ENCODE assay signal across 28 mouse cellular contexts in genomic region chr4:138467451-138467850, GRCm38 (mm10). TPM values are rescaled to one million over a fixed set of nuclear protein-coding genes. Genes with fewer than 3 reads are reported as not detected.
A peak's percentile ranks its signal among the peaks of the same experiment; 100 is the strongest.
DNase-seq lines count a peak whose midpoint lies in the region; ATAC-seq and TF ChIP-seq lines count a peak whose summit lies in the region.
"Had no signal": no experiment of that assay in that cellular context is flagged by ENCODE, and none has a peak within 500 bp of the region (broad histone marks: within the 10 kb centered on the region; RNA-seq: fewer than 3 reads in every experiment).

No protein-coding gene starts in this region.

- no peak for TF ChIP-seq POLR2A in lung, adult 2 months (IDR thresholded peaks at IDR 0.05; ENCODE audit: borderline replicate concordance, extremely low read depth, low read depth, low read length)

- H3K36me3 ChIP-seq in kidney, embryonic 15.5 days: no peaks in the 10 kb centered on the region
- no peaks in the 10 kb centered on the region for H3K36me3 ChIP-seq in intestine, embryonic 16.5 days (ENCODE audit: control insufficient read depth, insufficient read depth, low read length)
- H3K36me3 ChIP-seq: embryonic facial prominence, embryonic 12.5 days; forebrain, embryonic 10.5 days; forebrain, embryonic 15.5 days; G1E; heart, embryonic 12.5 days; limb, embryonic 13.5 days; neural tube, embryonic 12.5 days had no signal

- H3K4me1 ChIP-seq in kidney, embryonic 15.5 days: peaks cover 79% of the 10 kb centered on the region
- H3K4me1 ChIP-seq in lung, adult 2 months (ENCODE audit: control insufficient read depth, insufficient read depth, low read length): peaks cover 8% of the 10 kb centered on the region
- H3K4me1 ChIP-seq in intestine, embryonic 16.5 days (ENCODE audit: control insufficient read depth, insufficient read depth, low read length): peaks cover 54% of the 10 kb centered on the region

- H3K9me3 ChIP-seq in kidney, embryonic 15.5 days (replicated peaks): no peaks in the 10 kb centered on the region
- H3K9me3 ChIP-seq in intestine, embryonic 16.5 days (ENCODE audit: control insufficient read depth, low read length): no peaks in the 10 kb centered on the region
- H3K9me3 ChIP-seq: embryonic facial prominence, embryonic 12.5 days; forebrain, embryonic 10.5 days; forebrain, embryonic 15.5 days; G1E; limb, embryonic 13.5 days; neural tube, embryonic 12.5 days had no signal

- intact Hi-C loops in gastrocnemius, postnatal 14 days (cut with DNase I; ENCODE audit: low total_unique reads): no loop called here
- intact Hi-C loops in gastrocnemius, postnatal 36 days (cut with DNase I): no loop called here

- H3K9ac ChIP-seq in kidney, embryonic 15.5 days: no peak overlapping the region
- H3K9ac ChIP-seq in intestine, embryonic 16.5 days (ENCODE audit: low read depth, low read length): 0 out of 2 replicates have a peak overlapping the region, but pooled peaks have one; percentile 28
- H3K9ac ChIP-seq: embryonic facial prominence, embryonic 12.5 days; forebrain, embryonic 15.5 days; heart, embryonic 12.5 days; hindbrain, embryonic 14.5 days; limb, embryonic 13.5 days; neural tube, embryonic 12.5 days had no signal

- no peak overlapping the region for H3K27ac ChIP-seq in kidney, embryonic 15.5 days
- peak overlapping the region; percentile 31; the same call in 1 of the 2 replicates for H3K27ac ChIP-seq in intestine, embryonic 16.5 days (ENCODE audit: low read length)
- H3K27ac ChIP-seq: embryonic facial prominence, embryonic 12.5 days; forebrain, embryonic 10.5 days; forebrain, embryonic 15.5 days; heart, adult 2 months; hindbrain, embryonic 14.5 days; limb, embryonic 13.5 days; macrophage; neural tube, embryonic 12.5 days had no signal

- no peak for ATAC-seq in kidney, embryonic 15.5 days (replicated peaks; ENCODE audit: low FRiP score)
- no peak for ATAC-seq in intestine, embryonic 16.5 days
- ATAC-seq: forebrain, embryonic 15.5 days had no signal

- H3K27me3 ChIP-seq in kidney, embryonic 15.5 days: no peaks in the 10 kb centered on the region
- H3K27me3 ChIP-seq in intestine, embryonic 16.5 days (replicated peaks; ENCODE audit: control insufficient read depth, insufficient read depth, low read length): no peaks in the 10 kb centered on the region
- H3K27me3 ChIP-seq: forebrain, embryonic 15.5 days had no signal

- no peak for TF ChIP-seq CTCF in lung, adult 2 months (IDR thresholded peaks at IDR 0.05; ENCODE audit: insufficient read depth, low read length)

- 86% methylated on average over 5 of the region's 5 CpGs for WGBS in kidney, embryonic 15.5 days
- WGBS in lung, adult 2 months: 62% methylated on average over 5 of the region's 5 CpGs
- WGBS in intestine, embryonic 16.5 days: 87% methylated on average over 5 of the region's 5 CpGs

- DNase-seq in gastrocnemius, postnatal 14 days: peak; percentile 44
- DNase-seq in gastrocnemius, postnatal 36 days: no peak
- DNase-seq in kidney, postnatal 25 days: peak; percentile 30 to 59
- peak; percentile 38 to 56 for DNase-seq in lung, postnatal 4 days
- no peak for DNase-seq in lung, adult 2 months
- DNase-seq in heart, adult 18-20 months: no peak
- DNase-seq: adrenal gland, postnatal 14 days; cerebellum, adult 11-12 months; cerebellum, adult 9-11 months; embryo, embryonic 11 days; heart, adult 2 months; layer of hippocampus, adult 9-11 months; midbrain, embryonic 14.5 days; right cerebral cortex, adult 18-20 months; thymus, adult 2 months; thymus, postnatal 36 days had no signal

- no peak overlapping the region for H3K4me2 ChIP-seq in kidney, embryonic 15.5 days
- no peak overlapping the region for H3K4me2 ChIP-seq in intestine, embryonic 16.5 days (ENCODE audit: low read depth, low read length)
- H3K4me2 ChIP-seq: embryonic facial prominence, embryonic 12.5 days; forebrain, embryonic 15.5 days; heart, embryonic 12.5 days; hindbrain, embryonic 14.5 days; limb, embryonic 13.5 days; liver, embryonic 11.5 days; neural tube, embryonic 12.5 days had no signal

- no peak overlapping the region for H3K4me3 ChIP-seq in kidney, embryonic 15.5 days (replicated peaks)
- no peak overlapping the region for H3K4me3 ChIP-seq in lung, adult 2 months (replicated peaks; ENCODE audit: extremely low read depth, low read depth, low read length)
- H3K4me3 ChIP-seq in intestine, embryonic 16.5 days (ENCODE audit: low read length): no peak overlapping the region
- H3K4me3 ChIP-seq: embryonic facial prominence, embryonic 12.5 days; forebrain, embryonic 10.5 days; forebrain, embryonic 15.5 days; heart, adult 2 months; heart, embryonic 12.5 days; limb, embryonic 13.5 days; neural tube, embryonic 12.5 days had no signal

RNA-seq across cellular contexts. Expression of gene Camk2n1, which starts 13.3 kb away (rescaled TPM):
- 1 to 10 TPM; 4.4 to 4.6 TPM for total RNA-seq in gastrocnemius, postnatal 14 days (2021)
- total RNA-seq in gastrocnemius, postnatal 36 days (2021): 1 to 10 TPM; 3.4 to 3.9 TPM
- 7.6 and 8.3 TPM in 2 replicates for polyA plus RNA-seq in kidney, embryonic 15.5 days (2015; fragmentation: Nextera tagmentation; extraction: Ambion mirVana)
- polyA plus RNA-seq in lung, adult 2 months (2012; rRNA removed): 21.7 and 26.9 TPM in 2 replicates
- polyA plus RNA-seq in intestine, embryonic 16.5 days (2015; fragmentation: Nextera tagmentation; extraction: Ambion mirVana): 3.5 and 3.6 TPM in 2 replicates
- 10 to 100 TPM; 12.3 to 12.6 TPM for total RNA-seq in heart, adult 18-20 months (2021)
- polyA plus RNA-seq: macrophage had no signal

RNA-seq across cellular contexts. Expression of gene Mul1, which starts 33.0 kb away (rescaled TPM):
- 10 to 100 TPM; 31.1 to 34.2 TPM for total RNA-seq in gastrocnemius, postnatal 14 days (2021)
- total RNA-seq in gastrocnemius, postnatal 36 days (2021): 10 to 100 TPM; 34.1 to 34.9 TPM
- 21.6 and 23.8 TPM in 2 replicates for polyA plus RNA-seq in kidney, embryonic 15.5 days (2015; fragmentation: Nextera tagmentation; extraction: Ambion mirVana)
- polyA plus RNA-seq in lung, adult 2 months (2012; rRNA removed): 15.2 and 16.5 TPM in 2 replicates
- polyA plus RNA-seq in intestine, embryonic 16.5 days (2015; fragmentation: Nextera tagmentation; extraction: Ambion mirVana): 32.7 and 35.3 TPM in 2 replicates
- total RNA-seq in heart, adult 18-20 months (2021): 10 to 100 TPM; 76.1 to 88.4 TPM

Comparison
In these comparisons a context has a peak if more than half of its experiments do, and no peak if none do; other contexts are left out.
1. DNase-seq: peak in gastrocnemius, postnatal 14 days (single experiment), kidney, postnatal 25 days (2 of 2) and lung, postnatal 4 days (2 of 2); none in gastrocnemius, postnatal 36 days (0 of 2), lung, adult 2 months (single experiment) and heart, adult 18-20 months (0 of 2).